Mouse (Mus musculus): ENCODE results near the gene Pth2. TPM values are rescaled to one million over a fixed set of nuclear protein-coding genes. Genes with fewer than 3 reads are reported as not detected.

The Pth2 gene
- polyA plus RNA-seq, 1 experiment from 2014 or later, result not detected

DNA sequence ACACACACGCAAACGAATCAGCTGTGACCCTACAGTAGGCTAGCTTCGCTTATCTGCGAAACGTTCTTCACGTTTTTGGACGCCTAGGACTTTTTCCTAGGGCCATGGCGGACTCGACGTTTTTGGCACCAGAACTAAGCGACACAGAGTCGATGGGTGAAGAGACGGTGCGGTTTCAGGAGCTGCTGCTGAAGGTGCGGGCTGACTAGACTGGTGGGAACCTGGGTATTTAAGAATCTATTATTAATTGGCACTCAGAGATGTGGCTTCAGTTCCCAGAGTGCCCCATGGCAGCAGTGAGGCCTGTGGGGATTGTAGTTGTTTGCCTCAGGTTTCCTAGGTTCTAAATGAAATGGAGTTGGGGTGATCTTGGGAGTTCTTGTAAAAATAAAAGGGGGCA lies 24.6 kb upstream of the Pth2 start:
- Histone ChIP-seq H3K9ac (ENCODE audit: low read depth, low read length) (no peak overlapping the region), H3K4me1 (ENCODE audit: control insufficient read depth, insufficient read depth, low read length) (peaks cover 11% of the 10 kb centered on the region), H3K36me3 (ENCODE audit: control insufficient read depth, insufficient read depth, low read length) (peaks cover 44% of the 10 kb centered on the region; the same call in 1 of the 2 replicates), H3K27me3 (replicated peaks; ENCODE audit: control insufficient read depth, insufficient read depth, low read length) (no peaks in the 10 kb centered on the region), H3K27ac (replicated peaks; ENCODE audit: low read depth, low read length) (no peak overlapping the region), H3K4me2 (ENCODE audit: low read depth, low read length) (no peak overlapping the region), H3K9me3 (ENCODE audit: control insufficient read depth, low read length) (no peaks in the 10 kb centered on the region), H3K4me3 (ENCODE audit: low read depth, low read length) (no peak overlapping the region)
- 95% methylated on average over 15 of the region's 15 CpGs for WGBS
- ATAC-seq (ENCODE audit: low read depth) (no peak), DNase-seq (ENCODE audit: low spot score) (no peak)

GRCm38 (mm10) chr7:45157459-45157858 lies 23.3 kb upstream of the Pth2 start:
- Histone ChIP-seq H3K27me3 (replicated peaks; ENCODE audit: control insufficient read depth, insufficient read depth, low read length) (peaks cover 2% of the 10 kb centered on the region; the same call in 1 of the 2 replicates), H3K4me2 (ENCODE audit: low read depth, low read length) (no peak overlapping the region), H3K4me1 (ENCODE audit: control insufficient read depth, insufficient read depth, low read length) (peaks cover 12% of the 10 kb centered on the region), H3K9me3 (ENCODE audit: control insufficient read depth, low read length) (no peaks in the 10 kb centered on the region), H3K9ac (ENCODE audit: low read depth, low read length) (no peak overlapping the region), H3K36me3 (ENCODE audit: control insufficient read depth, insufficient read depth, low read length) (peaks cover 45% of the 10 kb centered on the region; the same call in 1 of the 2 replicates), H3K4me3 (ENCODE audit: low read depth, low read length) (no peak overlapping the region), H3K27ac (replicated peaks; ENCODE audit: low read depth, low read length) (no peak overlapping the region)
- ATAC-seq (ENCODE audit: low read depth) (no peak), DNase-seq (ENCODE audit: low spot score) (no peak)
- WGBS, result 68% methylated on average over 14 of the region's 14 CpGs

GRCm38 (mm10) chr7:45158991-45159390 lies 21.8 kb upstream of the Pth2 start:
- no peaks in the 10 kb centered on the region for H3K9me3 ChIP-seq (ENCODE audit: control insufficient read depth, low read length)
- 97% methylated on average over 6 of the region's 6 CpGs for WGBS
- no peak overlapping the region for H3K4me3 ChIP-seq (ENCODE audit: low read depth, low read length)
- H3K9ac ChIP-seq (ENCODE audit: low read depth, low read length), result no peak overlapping the region
- H3K27ac ChIP-seq (replicated peaks; ENCODE audit: low read depth, low read length), result no peak overlapping the region
- H3K36me3 ChIP-seq (ENCODE audit: control insufficient read depth, insufficient read depth, low read length), result peaks cover 45% of the 10 kb centered on the region; the same call in 1 of the 2 replicates
- ATAC-seq (ENCODE audit: low read depth) (no peak), DNase-seq (ENCODE audit: low spot score) (no peak)
- no peak overlapping the region for H3K4me2 ChIP-seq (ENCODE audit: low read depth, low read length)
- peaks cover 9% of the 10 kb centered on the region; the same call in 1 of the 2 replicates for H3K4me1 ChIP-seq (ENCODE audit: control insufficient read depth, insufficient read depth, low read length)
- peaks cover 17% of the 10 kb centered on the region for H3K27me3 ChIP-seq (replicated peaks; ENCODE audit: control insufficient read depth, insufficient read depth, low read length)

- peaks cover 45% of the 10 kb centered on the region; the same call in 1 of the 2 replicates for H3K36me3 ChIP-seq (ENCODE audit: control insufficient read depth, insufficient read depth, low read length)
- no peak overlapping the region for H3K4me2 ChIP-seq (ENCODE audit: low read depth, low read length)
- no peak overlapping the region for H3K4me3 ChIP-seq (ENCODE audit: low read depth, low read length)
- no peaks in the 10 kb centered on the region for H3K9me3 ChIP-seq (ENCODE audit: control insufficient read depth, low read length)
- ATAC-seq (ENCODE audit: low read depth) (no peak), DNase-seq (ENCODE audit: low spot score) (no peak)
- H3K4me1 ChIP-seq (ENCODE audit: control insufficient read depth, insufficient read depth, low read length), result peaks cover 6% of the 10 kb centered on the region; the same call in 1 of the 2 replicates
- WGBS, result 95% methylated on average over 6 of the region's 6 CpGs
- H3K27ac ChIP-seq (replicated peaks; ENCODE audit: low read depth, low read length), result no peak overlapping the region
- no peak overlapping the region for H3K9ac ChIP-seq (ENCODE audit: low read depth, low read length)
- peaks cover 31% of the 10 kb centered on the region for H3K27me3 ChIP-seq (replicated peaks; ENCODE audit: control insufficient read depth, insufficient read depth, low read length)
Observed at GRCm38 (mm10) chr7:45160316-45160800, 20.4 kb upstream of the Pth2 start.

GRCm38 (mm10) chr7:45160866-45161265 lies 19.9 kb upstream of the Pth2 start:
- H3K36me3 ChIP-seq (ENCODE audit: control insufficient read depth, insufficient read depth, low read length), result peaks cover 45% of the 10 kb centered on the region; the same call in 1 of the 2 replicates
- H3K27me3 ChIP-seq (replicated peaks; ENCODE audit: control insufficient read depth, insufficient read depth, low read length), result peaks cover 36% of the 10 kb centered on the region
- H3K4me2 ChIP-seq (ENCODE audit: low read depth, low read length), result no peak overlapping the region
- DNase-seq (ENCODE audit: low spot score), result no peak
- no peak overlapping the region for H3K27ac ChIP-seq (replicated peaks; ENCODE audit: low read depth, low read length)
- 85% methylated on average over 3 of the region's 3 CpGs for WGBS
- no peak overlapping the region for H3K4me3 ChIP-seq (ENCODE audit: low read depth, low read length)
- no peak overlapping the region for H3K9ac ChIP-seq (ENCODE audit: low read depth, low read length)
- no peaks in the 10 kb centered on the region for H3K9me3 ChIP-seq (ENCODE audit: control insufficient read depth, low read length)
- ATAC-seq (ENCODE audit: low read depth), result no peak
- 0 out of 2 replicates have a peak, but pooled peaks cover 4% of the 10 kb centered on the region for H3K4me1 ChIP-seq (ENCODE audit: control insufficient read depth, insufficient read depth, low read length)

DNA sequence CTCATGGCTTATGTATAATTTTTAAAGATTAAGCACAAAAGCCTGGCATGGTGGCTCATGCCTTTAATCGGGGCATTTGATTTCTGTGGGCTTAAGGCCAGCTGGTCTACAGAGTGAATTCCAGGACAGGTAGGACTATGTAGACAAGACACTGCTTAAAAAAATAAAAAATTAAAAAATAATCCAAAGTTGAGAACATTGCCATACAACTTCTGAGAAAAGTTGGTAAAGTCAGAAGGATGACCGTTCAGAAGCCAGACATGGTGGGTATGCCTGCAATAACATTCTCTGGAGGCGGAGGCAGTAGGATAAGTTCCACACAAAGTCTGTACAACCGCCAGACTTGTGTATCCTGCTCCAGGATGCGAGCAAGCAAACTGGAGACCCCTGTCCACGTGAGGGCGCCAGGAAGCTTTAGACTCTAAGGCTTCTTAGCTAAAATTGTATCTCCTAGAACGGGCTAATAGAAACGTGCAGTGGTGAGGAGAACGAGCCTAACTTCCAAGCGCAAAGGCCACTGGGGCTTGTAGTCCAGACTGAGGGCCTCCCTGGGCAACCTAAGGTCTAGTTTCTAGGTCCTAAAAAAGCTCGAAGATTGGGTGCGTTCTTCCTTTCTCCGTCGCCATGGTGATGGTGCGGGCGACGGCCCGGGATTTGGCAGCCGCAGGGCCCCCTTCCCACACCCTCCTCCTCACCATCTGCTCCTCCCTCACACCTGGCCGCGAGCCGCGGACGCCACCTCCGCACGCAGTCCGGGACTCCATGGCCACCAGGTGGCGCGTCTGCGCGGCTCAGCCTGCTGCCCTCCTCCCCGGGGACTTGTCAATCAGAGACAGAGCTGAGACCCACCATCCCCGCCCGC lies 19.0 kb upstream of the Pth2 start:
- ATAC-seq (ENCODE audit: low read depth) (peak; percentile 95), DNase-seq (ENCODE audit: low spot score) (peak; percentile 98)
- Histone ChIP-seq H3K4me1 (ENCODE audit: control insufficient read depth, insufficient read depth, low read length) (0 out of 2 replicates have a peak, but pooled peaks cover 4% of the 10 kb centered on the region), H3K27me3 (replicated peaks; ENCODE audit: control insufficient read depth, insufficient read depth, low read length) (peaks cover 46% of the 10 kb centered on the region), H3K9me3 (ENCODE audit: control insufficient read depth, low read length) (no peaks in the 10 kb centered on the region), H3K4me3 (ENCODE audit: low read depth, low read length) (peak overlapping the region; percentile 41), H3K4me2 (ENCODE audit: low read depth, low read length) (peak overlapping the region; percentile 78), H3K27ac (replicated peaks; ENCODE audit: low read depth, low read length) (peak overlapping the region; percentile 34; the same call in 1 of the 2 replicates), H3K9ac (ENCODE audit: low read depth, low read length) (peak overlapping the region; percentile 43; the same call in 1 of the 2 replicates), H3K36me3 (ENCODE audit: control insufficient read depth, insufficient read depth, low read length) (peaks cover 37% of the 10 kb centered on the region; the same call in 1 of the 2 replicates)
- WGBS, result 6% methylated on average over 29 of the region's 35 CpGs

GRCm38 (mm10) chr7:45162551-45162950 lies 18.2 kb upstream of the Pth2 start:
- Histone ChIP-seq H3K9ac (ENCODE audit: low read depth, low read length) (peak overlapping the region; percentile 43; the same call in 1 of the 2 replicates), H3K4me2 (ENCODE audit: low read depth, low read length) (peak overlapping the region; percentile 78), H3K4me3 (ENCODE audit: low read depth, low read length) (peak overlapping the region; percentile 41), H3K36me3 (ENCODE audit: control insufficient read depth, insufficient read depth, low read length) (peaks cover 31% of the 10 kb centered on the region; the same call in 1 of the 2 replicates), H3K27ac (replicated peaks; ENCODE audit: low read depth, low read length) (no peak overlapping the region), H3K4me1 (ENCODE audit: control insufficient read depth, insufficient read depth, low read length) (0 out of 2 replicates have a peak, but pooled peaks cover 4% of the 10 kb centered on the region), H3K9me3 (ENCODE audit: control insufficient read depth, low read length) (no peaks in the 10 kb centered on the region), H3K27me3 (replicated peaks; ENCODE audit: control insufficient read depth, insufficient read depth, low read length) (peaks cover 53% of the 10 kb centered on the region)
- 23% methylated on average over 6 of the region's 6 CpGs for WGBS
- DNase-seq (ENCODE audit: low spot score), result no peak
- no peak for ATAC-seq (ENCODE audit: low read depth)

DNA sequence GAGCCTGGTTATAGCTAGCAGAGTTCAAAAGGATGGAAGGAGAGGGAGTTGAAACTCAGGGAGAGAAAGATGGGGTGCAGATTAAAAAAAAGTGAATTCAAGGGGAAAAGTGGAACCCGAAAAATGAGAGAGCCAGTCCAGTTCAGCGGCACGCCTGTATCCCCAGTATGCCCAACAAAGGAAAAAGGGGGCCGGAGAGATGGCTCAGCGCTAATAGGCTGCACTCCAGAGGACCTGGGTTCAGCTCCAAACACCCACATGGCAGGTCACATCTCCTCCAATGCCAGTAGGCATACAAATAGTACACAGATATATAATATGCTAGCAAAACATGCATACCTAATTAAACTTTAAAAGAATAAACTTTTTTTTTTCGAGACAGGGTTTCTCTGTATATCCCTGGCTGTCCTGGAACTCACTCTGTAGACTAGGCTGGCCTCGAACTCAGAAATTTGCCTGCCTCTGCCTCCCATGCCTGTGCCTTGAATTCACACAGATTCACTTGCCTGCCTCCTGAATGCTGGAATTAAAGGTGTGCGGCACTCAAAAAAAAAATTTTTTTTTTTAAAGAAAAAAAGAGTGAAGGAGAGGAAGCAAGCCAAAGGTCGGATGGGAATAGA lies 17.7 kb upstream of the Pth2 start:
- WGBS, result 76% methylated on average over 9 of the region's 9 CpGs
- Histone ChIP-seq H3K9ac (ENCODE audit: low read depth, low read length) (no peak overlapping the region), H3K4me3 (ENCODE audit: low read depth, low read length) (no peak overlapping the region; the same call in 1 of the 2 replicates), H3K27me3 (replicated peaks; ENCODE audit: control insufficient read depth, insufficient read depth, low read length) (peaks cover 58% of the 10 kb centered on the region), H3K36me3 (ENCODE audit: control insufficient read depth, insufficient read depth, low read length) (peaks cover 26% of the 10 kb centered on the region; the same call in 1 of the 2 replicates), H3K4me2 (ENCODE audit: low read depth, low read length) (no peak overlapping the region), H3K4me1 (ENCODE audit: control insufficient read depth, insufficient read depth, low read length) (0 out of 2 replicates have a peak, but pooled peaks cover 4% of the 10 kb centered on the region), H3K27ac (replicated peaks; ENCODE audit: low read depth, low read length) (no peak overlapping the region), H3K9me3 (ENCODE audit: control insufficient read depth, low read length) (no peaks in the 10 kb centered on the region)
- DNase-seq (ENCODE audit: low spot score) (no peak), ATAC-seq (ENCODE audit: low read depth) (no peak)

Data from embryonic facial prominence, embryonic 14.5 days (tissue).